8 mouse cellular contexts compared by ENCODE assay signal in the genomic region with DNA sequence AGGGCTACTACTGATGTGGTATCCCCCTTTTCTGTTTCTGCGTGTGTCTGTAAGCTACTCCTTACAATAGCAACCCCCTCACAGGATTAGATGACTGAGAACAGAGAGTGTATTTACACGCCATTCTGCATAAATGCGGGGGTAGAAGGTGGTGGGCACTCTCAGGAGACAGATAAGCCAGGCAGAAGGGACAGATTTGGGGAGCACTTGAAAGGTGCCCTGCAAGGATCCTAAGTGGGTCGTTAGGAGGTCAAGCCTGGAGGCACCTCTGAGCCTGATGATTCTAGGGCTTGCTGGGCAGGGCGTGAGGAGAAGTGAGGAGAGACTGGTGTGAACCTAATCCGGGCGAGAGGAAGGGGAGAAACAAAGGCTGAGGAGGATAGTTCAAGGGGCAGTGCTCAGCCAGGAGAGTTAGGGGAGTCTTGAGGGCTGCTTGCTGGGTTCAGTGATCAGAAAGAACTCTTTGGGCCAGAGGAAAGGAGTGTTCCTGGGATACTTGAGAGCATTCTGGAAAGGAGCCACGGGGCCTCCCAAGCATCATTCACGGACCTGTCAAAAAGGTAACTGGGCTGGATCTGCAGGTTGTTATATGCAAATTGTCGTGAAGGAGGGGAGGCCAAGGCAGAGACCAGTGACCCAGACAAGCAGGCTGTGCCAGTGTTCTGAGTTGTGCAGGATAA. TPM values are rescaled to one million over a fixed set of nuclear protein-coding genes. Genes with fewer than 3 reads are reported as not detected.
DNase-seq lines count a peak whose midpoint lies in the region; ATAC-seq lines count a peak whose summit lies in the region.

No protein-coding gene starts in this region.

- peak overlapping the region; percentile 83 for H3K9ac ChIP-seq in embryonic facial prominence, embryonic 13.5 days

- H3K27me3 ChIP-seq in embryonic facial prominence, embryonic 13.5 days, result no peaks in the 10 kb centered on the region

- H3K4me1 ChIP-seq in embryonic facial prominence, embryonic 13.5 days, result peaks cover 8% of the 10 kb centered on the region

- peak overlapping the region; percentile 68 for H3K27ac ChIP-seq in embryonic facial prominence, embryonic 13.5 days

- H3K9me3 ChIP-seq in embryonic facial prominence, embryonic 13.5 days, result peaks cover 16% of the 10 kb centered on the region; the same call in 1 of the 2 replicates

- H3K36me3 ChIP-seq in embryonic facial prominence, embryonic 13.5 days, result peaks cover 39% of the 10 kb centered on the region

- 14% methylated on average over 10 of the region's 10 CpGs for WGBS in embryonic facial prominence, embryonic 13.5 days

- peak overlapping the region; percentile 72 for H3K4me3 ChIP-seq in embryonic facial prominence, embryonic 13.5 days

- no peak for ATAC-seq in embryonic facial prominence, embryonic 13.5 days (ENCODE audit: insufficient number of reproducible peaks, insufficient read depth, low FRiP score, low TSS enrichment, low read depth)
- no peak for ATAC-seq in erythroid progenitor cell, adult 5-6 weeks (replicated peaks; ENCODE audit: low FRiP score, poor library complexity, severe bottlenecking)

- DNase-seq in retina, embryonic 14.5 days (ENCODE audit: low spot score), result peak; percentile 22
- DNase-seq in retina, postnatal 1 day, result no peak
- DNase-seq in kidney, adult 8-10 months, result peak; percentile 20 to 27
- peak; percentile 51 for DNase-seq in lung, postnatal 25 days (ENCODE audit: low spot score)
- no peak for DNase-seq in frontal cortex, postnatal 14 days (ENCODE audit: low spot score in 2 of 2)
- DNase-seq in adipocyte (ENCODE audit: low spot score), result no peak

- peak overlapping the region; percentile 85 for H3K4me2 ChIP-seq in embryonic facial prominence, embryonic 13.5 days

RNA-seq across cellular contexts. Expression of gene Ctu1, which starts 0.9 kb away (rescaled TPM):
- polyA plus RNA-seq in embryonic facial prominence, embryonic 13.5 days (2015; fragmentation: Nextera tagmentation; extraction: Ambion mirVana), result 14.3 and 14.5 TPM in 2 replicates
- total RNA-seq in erythroid progenitor cell, adult 5-6 weeks (2015; ENCODE audit: low replicate concordance), result 2.1 and 3.2 TPM in 2 replicates
- total RNA-seq in erythroid progenitor cell, adult 5-6 weeks (2017; ENCODE audit: low replicate concordance), result 0.51 TPM in 1 of 2 replicates, not detected in the other

RNA-seq across cellular contexts. Expression of gene Siglece, which starts 12.8 kb away (rescaled TPM):
- 0.69 and 1.3 TPM in 2 replicates for polyA plus RNA-seq in embryonic facial prominence, embryonic 13.5 days (2015; fragmentation: Nextera tagmentation; extraction: Ambion mirVana)
- total RNA-seq in erythroid progenitor cell, adult 5-6 weeks (2015; ENCODE audit: low replicate concordance), result 5.8 and 7.1 TPM in 2 replicates
- total RNA-seq in erythroid progenitor cell, adult 5-6 weeks (2017; ENCODE audit: low replicate concordance), result 3.9 and 8.8 TPM in 2 replicates

RNA-seq across cellular contexts. Expression of gene Klk14, which starts 17.5 kb away (rescaled TPM):
- polyA plus RNA-seq in embryonic facial prominence, embryonic 13.5 days (2015; fragmentation: Nextera tagmentation; extraction: Ambion mirVana), result not detected in 2 replicates
- not detected in 2 replicates for total RNA-seq in erythroid progenitor cell, adult 5-6 weeks (2015; ENCODE audit: low replicate concordance)
- not detected in 2 replicates for total RNA-seq in erythroid progenitor cell, adult 5-6 weeks (2017; ENCODE audit: low replicate concordance)

RNA-seq across cellular contexts. Expression of gene Ceacam18, which starts 38.2 kb away (rescaled TPM):
- 0.12 TPM in 1 of 2 replicates, not detected in the other for polyA plus RNA-seq in embryonic facial prominence, embryonic 13.5 days (2015; fragmentation: Nextera tagmentation; extraction: Ambion mirVana)
- total RNA-seq in erythroid progenitor cell, adult 5-6 weeks (2015; ENCODE audit: low replicate concordance), result not detected in 2 replicates
- not detected in 2 replicates for total RNA-seq in erythroid progenitor cell, adult 5-6 weeks (2017; ENCODE audit: low replicate concordance)

RNA-seq across cellular contexts. Expression of gene Klk13, which starts 39.6 kb away (rescaled TPM):
- 1.6 and 2.2 TPM in 2 replicates for polyA plus RNA-seq in embryonic facial prominence, embryonic 13.5 days (2015; fragmentation: Nextera tagmentation; extraction: Ambion mirVana)
- total RNA-seq in erythroid progenitor cell, adult 5-6 weeks (2015; ENCODE audit: low replicate concordance), result not detected in 2 replicates
- not detected in 2 replicates for total RNA-seq in erythroid progenitor cell, adult 5-6 weeks (2017; ENCODE audit: low replicate concordance)

Comparison
In these comparisons a context has a peak if more than half of its experiments do, and no peak if none do; other contexts are left out.
1. DNase-seq: peak in retina, embryonic 14.5 days (single experiment), kidney, adult 8-10 months (2 of 2) and lung, postnatal 25 days (single experiment); none in retina, postnatal 1 day (single experiment), frontal cortex, postnatal 14 days (0 of 2) and adipocyte (single experiment).